Mouse (Mus musculus) neural tube, embryonic 12.5 days (tissue): ENCODE results near the gene Cfi. TPM values are rescaled to one million over a fixed set of nuclear protein-coding genes. Genes with fewer than 3 reads are reported as not detected.

ENCODE experiments used
- ATAC-seq: fragments of 200-750 bp; cut with Nextera tagmentation; 2 replicates; pipeline ENCODE4 v1.8.0; 2017; ENCODE audit warnings: low read depth, mild to moderate bottlenecking, moderate TSS enrichment, moderate library complexity; ENCODE audit not compliant: low FRiP score
- H3K27ac ChIP-seq: fragments of 300-500 bp; sonication (generic); 2 replicates; pipeline ENCODE4 v1.5.1; 2016
- H3K27me3 ChIP-seq: fragments of 300-500 bp; sonication (generic); replicated peaks from 2 replicates; pipeline ENCODE4 v1.6.1; 2016; ENCODE audit warnings: mild to moderate bottlenecking
- H3K36me3 ChIP-seq: fragments of 300-500 bp; sonication (generic); 2 replicates; pipeline ENCODE4 v1.6.1; 2016; ENCODE audit warnings: mild to moderate bottlenecking
- H3K4me1 ChIP-seq: fragments of 300-500 bp; sonication (generic); 2 replicates; pipeline ENCODE4 v1.6.1; 2016
- H3K4me2 ChIP-seq: fragments of 300-500 bp; sonication (generic); replicated peaks from 2 replicates; pipeline ENCODE4 v1.6.1; 2016; ENCODE audit warnings: mild to moderate bottlenecking
- H3K4me3 ChIP-seq: fragments of 300-500 bp; sonication (generic); 2 replicates; pipeline ENCODE4 v1.5.1; 2016
- H3K9ac ChIP-seq: fragments of 300-500 bp; sonication (generic); 2 replicates; pipeline ENCODE4 v1.6.1; 2016; ENCODE audit warnings: mild to moderate bottlenecking
- H3K9me3 ChIP-seq: fragments of 300-500 bp; sonication (generic); 2 replicates; pipeline ENCODE4 v1.6.1; 2016; ENCODE audit warnings: mild to moderate bottlenecking
- WGBS: fragments of 180-500 bp; shearing (Covaris S2); methylation state at CpG from one replicate; pipeline ENCODE4 v1.1.7; 2016; 5-methylcytosine and 5-hydroxymethylcytosine counted together
- polyA plus RNA-seq: library from polyadenylated mRNA; unstranded; fragments of >200 nt; fragmentation: Nextera tagmentation; extraction: Ambion mirVana; gene quantifications from 2 replicates; pipeline ENCODE4 v1.2.1, GENCODE M21; 2016

The Cfi gene
- polyA plus RNA-seq, 1 experiment from 2014 or later, result 0.32 TPM

DNA sequence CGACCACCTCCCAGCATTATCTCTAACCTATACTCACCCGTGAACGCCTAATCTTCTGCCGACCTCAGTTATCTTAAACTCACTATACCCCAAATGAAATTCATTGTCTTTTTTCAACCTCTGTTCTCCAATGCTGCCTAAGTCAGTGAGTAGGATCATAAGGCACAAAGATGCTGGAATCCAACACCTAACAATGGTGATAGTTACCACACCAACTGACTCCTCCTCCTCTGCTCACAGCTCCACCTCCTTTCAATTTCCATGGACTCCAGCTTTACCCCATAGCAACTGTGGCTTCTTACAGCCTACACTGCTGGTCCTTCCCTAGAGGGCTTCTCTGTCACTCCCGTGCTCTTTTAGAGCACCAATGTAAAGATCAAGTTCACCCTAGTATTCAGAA is 8.0 kb upstream of the Cfi start:
- Histone ChIP-seq H3K9me3 (no peaks in the 10 kb centered on the region), H3K36me3 (peaks cover 35% of the 10 kb centered on the region), H3K4me3 (no peak overlapping the region), H3K9ac (no peak overlapping the region), H3K4me1 (peaks cover 10% of the 10 kb centered on the region), H3K4me2 (no peak overlapping the region), H3K27me3 (no peaks in the 10 kb centered on the region), H3K27ac (no peak overlapping the region)
- 95% methylated on average over 5 of the region's 5 CpGs for WGBS
- no peak for ATAC-seq

DNA sequence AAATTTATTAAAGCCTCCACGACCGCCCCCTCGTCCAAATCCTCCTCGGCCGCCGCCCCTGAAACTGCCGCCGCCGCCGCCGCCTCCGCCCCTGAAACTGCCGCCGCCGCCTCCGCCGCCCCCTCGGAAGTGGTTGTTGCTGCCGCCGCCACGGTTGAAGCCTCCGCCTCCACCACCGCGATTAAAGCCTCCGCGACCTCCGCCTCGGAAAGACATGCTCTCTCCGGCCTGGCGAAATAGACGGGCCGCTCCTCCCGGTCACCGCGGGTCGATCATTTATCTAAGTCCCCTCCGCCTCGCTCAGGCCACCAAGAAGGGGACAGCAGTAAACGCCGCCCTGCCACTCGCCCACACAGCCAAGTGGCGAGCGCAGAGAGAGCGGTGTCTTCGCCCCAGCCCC is 5.1 kb upstream of the Cfi start:
- ATAC-seq, result no peak
- H3K4me1 ChIP-seq, result peaks cover 10% of the 10 kb centered on the region
- H3K36me3 ChIP-seq, result peaks cover 17% of the 10 kb centered on the region
- 0 out of 2 replicates have a peak overlapping the region, but pooled peaks have one; percentile 37 for H3K27ac ChIP-seq
- under 1% methylated on average over 45 of the region's 45 CpGs for WGBS
- H3K9me3 ChIP-seq, result no peaks in the 10 kb centered on the region
- H3K9ac ChIP-seq, result peak overlapping the region; percentile 67
- H3K4me3 ChIP-seq, result peak overlapping the region; percentile 77
- peak overlapping the region; percentile 70 for H3K4me2 ChIP-seq
- no peaks in the 10 kb centered on the region for H3K27me3 ChIP-seq

DNA sequence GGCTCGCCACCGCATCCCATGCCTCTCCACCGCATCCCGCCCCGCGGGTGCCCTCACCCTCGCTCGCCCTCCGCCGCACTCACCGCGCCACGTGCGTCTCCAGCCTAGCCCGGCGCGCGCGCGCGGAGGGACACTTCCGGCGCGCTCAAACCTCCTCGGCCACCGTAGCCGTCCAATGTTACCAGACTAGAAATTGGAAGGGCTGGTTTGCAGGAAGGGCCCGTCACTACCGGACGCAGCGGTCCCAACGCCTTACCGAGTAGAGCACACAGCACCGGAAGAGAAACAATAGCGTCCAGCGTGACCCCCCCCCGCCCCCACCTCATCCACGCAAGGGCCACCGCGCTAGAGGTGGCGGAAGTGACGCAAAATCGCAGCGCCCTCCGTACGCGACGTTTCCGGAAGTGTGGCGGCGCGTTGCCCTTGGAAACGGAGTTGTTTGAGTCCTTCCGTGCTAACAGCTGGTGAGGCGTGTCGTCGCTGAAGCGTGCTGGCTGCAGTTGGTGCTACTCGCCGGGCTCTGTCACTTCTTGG is 4.6 kb upstream of the Cfi start, which contains the start of gene Gar1:
Gene Gar1 (minus strand): TSS at position 362 of the 534 bp plus-strand sequence.
- H3K27me3 ChIP-seq, result no peaks in the 10 kb centered on the region
- peak within 1 kb of the TSS; percentile 70 for H3K4me2 ChIP-seq
- peaks cover 10% of the 10 kb centered on the region for H3K4me1 ChIP-seq
- peaks cover 12% of the 10 kb centered on the region for H3K36me3 ChIP-seq
- peak within 1 kb of the TSS; percentile 37; the same call in 1 of the 2 replicates for H3K27ac ChIP-seq
- peak; percentile 95 for ATAC-seq
- H3K9me3 ChIP-seq, result no peaks in the 10 kb centered on the region
- peak within 1 kb of the TSS; percentile 77 for H3K4me3 ChIP-seq
- H3K9ac ChIP-seq, result peak within 1 kb of the TSS; percentile 67
- WGBS, result under 1% methylated on average over 60 of the region's 60 CpGs

DNA sequence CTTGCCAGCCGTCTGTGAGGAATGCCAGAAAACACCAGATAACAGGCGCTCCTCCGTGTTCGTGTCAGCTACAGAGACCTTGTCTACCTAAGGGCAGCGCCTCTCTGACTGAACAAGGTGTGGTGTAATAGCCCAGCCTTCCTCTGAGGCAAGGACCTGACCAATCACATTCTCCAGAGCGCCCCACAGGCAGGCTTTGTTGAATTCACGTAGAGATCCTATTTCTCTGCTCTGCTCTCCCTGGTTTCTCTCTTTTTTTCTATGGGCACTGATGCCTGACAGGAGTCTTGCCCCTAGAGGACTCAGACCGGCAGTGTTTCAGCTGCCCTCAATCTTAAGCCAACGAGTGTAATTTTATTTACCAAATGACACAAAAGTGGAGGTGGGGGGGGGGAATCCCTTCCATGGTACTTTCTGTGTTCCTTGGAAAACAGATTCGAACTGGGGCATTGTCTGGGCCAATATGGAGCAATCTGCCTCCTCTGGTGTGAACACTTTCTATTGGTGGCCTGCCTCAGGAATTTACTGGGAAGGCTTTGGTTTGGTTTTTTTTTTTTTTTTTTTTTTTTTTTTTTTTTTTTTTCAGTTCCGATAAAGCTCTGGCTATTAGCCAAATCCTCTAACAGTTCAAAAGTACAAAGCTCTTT is 490 bp downstream of the Cfi start:
- no peaks in the 10 kb centered on the region for H3K9me3 ChIP-seq
- no peak overlapping the region for H3K9ac ChIP-seq
- 23% methylated on average over 11 of the region's 11 CpGs for WGBS
- H3K4me3 ChIP-seq, result no peak overlapping the region
- no peak for ATAC-seq
- H3K4me1 ChIP-seq, result no peaks in the 10 kb centered on the region
- H3K4me2 ChIP-seq, result no peak overlapping the region
- H3K27me3 ChIP-seq, result no peaks in the 10 kb centered on the region
- H3K36me3 ChIP-seq, result no peaks in the 10 kb centered on the region
- H3K27ac ChIP-seq, result no peak overlapping the region

DNA sequence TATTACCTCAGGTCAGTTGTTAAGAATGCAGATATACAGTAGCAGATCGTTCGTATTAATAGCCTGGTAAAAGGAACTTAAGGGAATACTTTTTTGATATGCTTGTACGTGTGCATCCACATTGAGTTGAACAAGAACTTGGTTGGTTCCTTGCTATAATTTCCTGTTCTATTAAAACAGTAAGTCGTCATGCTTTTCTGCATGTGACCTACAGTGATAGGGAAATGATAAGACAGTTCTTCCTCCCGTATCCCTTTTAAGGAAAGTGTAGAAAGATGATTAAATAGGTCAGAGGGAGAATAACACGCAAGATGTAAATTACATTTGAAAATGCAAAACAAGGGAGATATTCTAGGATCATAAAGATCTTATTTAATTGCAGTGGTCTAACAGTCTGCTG is 1.3 kb downstream of the Cfi start:
- Histone ChIP-seq H3K27ac (no peak overlapping the region), H3K9me3 (no peaks in the 10 kb centered on the region), H3K9ac (no peak overlapping the region), H3K4me1 (no peaks in the 10 kb centered on the region), H3K4me3 (no peak overlapping the region), H3K4me2 (no peak overlapping the region), H3K36me3 (no peaks in the 10 kb centered on the region), H3K27me3 (no peaks in the 10 kb centered on the region)
- WGBS, result 91% methylated on average over 6 of the region's 6 CpGs
- ATAC-seq, result no peak

DNA sequence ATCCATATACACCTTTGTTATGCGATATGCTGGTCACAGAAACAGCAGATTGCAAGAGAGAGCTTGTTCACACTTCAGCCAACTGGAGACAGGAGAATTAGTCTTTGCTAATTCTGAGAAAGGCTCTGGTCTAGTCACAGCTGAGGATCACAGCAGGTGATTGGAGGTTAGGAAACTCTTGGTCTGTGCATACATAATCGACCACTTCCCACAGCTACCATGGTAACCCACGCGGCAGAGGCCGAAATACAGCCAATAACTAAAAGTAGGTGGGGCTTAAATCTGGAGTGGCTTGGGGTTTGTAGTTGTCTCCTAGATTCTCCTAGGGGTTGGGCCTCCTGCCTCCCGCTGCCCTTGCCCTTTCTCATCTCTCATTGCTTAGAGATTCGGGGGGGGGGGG is 2.3 kb downstream of the Cfi start:
- WGBS, result 50% methylated on average over 7 of the region's 7 CpGs
- Histone ChIP-seq H3K27me3 (no peaks in the 10 kb centered on the region), H3K4me1 (no peaks in the 10 kb centered on the region), H3K27ac (no peak overlapping the region), H3K4me2 (no peak overlapping the region), H3K36me3 (no peaks in the 10 kb centered on the region), H3K9me3 (no peaks in the 10 kb centered on the region), H3K9ac (no peak overlapping the region), H3K4me3 (no peak overlapping the region)
- ATAC-seq, result no peak

DNA sequence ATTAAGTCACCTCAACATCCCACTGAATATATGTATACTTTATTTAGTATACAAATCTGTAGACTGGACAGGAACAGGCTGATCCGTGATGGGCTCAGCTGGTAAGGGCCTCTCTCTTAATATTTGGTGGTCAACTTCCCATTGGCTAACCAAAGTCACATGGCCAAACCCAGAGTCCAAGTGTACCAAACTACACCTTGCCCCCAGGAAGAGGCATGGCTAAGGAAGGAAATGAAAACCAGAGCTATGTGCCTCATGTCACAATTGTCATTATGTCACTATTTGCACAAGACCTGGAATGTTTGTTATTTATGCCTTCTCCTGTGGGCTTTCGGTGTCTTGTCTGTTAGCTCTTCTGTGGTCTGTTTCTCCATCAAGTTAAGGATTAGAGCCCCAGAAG is 10.2 kb downstream of the Cfi start:
- H3K9ac ChIP-seq, result no peak overlapping the region
- H3K4me1 ChIP-seq, result no peaks in the 10 kb centered on the region
- H3K27me3 ChIP-seq, result no peaks in the 10 kb centered on the region
- no peaks in the 10 kb centered on the region for H3K36me3 ChIP-seq
- no peak overlapping the region for H3K4me3 ChIP-seq
- no peak overlapping the region for H3K27ac ChIP-seq
- ATAC-seq, result no peak
- no peaks in the 10 kb centered on the region for H3K9me3 ChIP-seq
- no peak overlapping the region for H3K4me2 ChIP-seq
- 93% methylated on average over 2 of the region's 2 CpGs for WGBS

DNA sequence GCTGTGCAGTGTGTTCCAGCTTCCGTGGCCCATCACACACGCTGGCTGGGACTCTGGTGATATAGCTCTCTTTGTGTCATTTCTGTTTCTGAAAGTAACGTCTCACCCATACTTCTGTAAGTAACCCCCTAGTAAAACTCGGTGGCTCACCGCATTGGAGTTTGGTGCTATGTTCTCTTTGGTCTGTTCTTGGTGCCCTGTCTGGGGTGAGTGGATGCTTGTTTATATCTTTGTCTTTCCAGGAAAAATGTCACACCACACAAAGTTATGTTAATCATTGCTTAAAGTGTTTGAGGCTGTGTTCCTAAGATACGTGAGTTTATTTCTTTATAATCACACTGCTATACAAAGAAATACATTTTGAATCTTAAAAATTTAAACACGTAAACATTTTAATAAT is 11.2 kb downstream of the Cfi start:
- H3K4me2 ChIP-seq, result no peak overlapping the region
- no peak for ATAC-seq
- H3K27ac ChIP-seq, result no peak overlapping the region
- 85% methylated on average over 7 of the region's 7 CpGs for WGBS
- no peaks in the 10 kb centered on the region for H3K4me1 ChIP-seq
- H3K27me3 ChIP-seq, result no peaks in the 10 kb centered on the region
- no peak overlapping the region for H3K9ac ChIP-seq
- no peak overlapping the region for H3K4me3 ChIP-seq
- H3K9me3 ChIP-seq, result no peaks in the 10 kb centered on the region
- H3K36me3 ChIP-seq, result no peaks in the 10 kb centered on the region

DNA sequence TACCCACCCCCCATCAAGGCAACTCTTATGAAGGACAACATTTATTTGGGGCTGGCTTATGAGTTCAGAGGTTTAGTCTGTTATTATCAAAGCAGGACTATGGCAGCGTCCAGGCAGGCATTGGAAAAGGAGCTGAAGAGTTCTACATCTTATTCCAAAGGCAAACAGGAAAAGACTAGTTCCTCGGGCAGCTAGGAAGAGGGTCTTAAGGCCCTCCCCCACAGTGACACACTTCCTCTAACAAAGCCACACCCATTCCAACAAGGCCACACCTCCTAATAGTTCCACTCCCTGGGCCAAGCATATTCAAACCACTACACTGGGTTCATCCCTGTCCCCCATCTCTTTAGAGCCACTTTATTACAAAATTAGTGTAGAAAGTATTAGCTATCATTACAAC is 26.9 kb downstream of the Cfi start:
- no peak for ATAC-seq
- Histone ChIP-seq H3K4me2 (no peak overlapping the region), H3K27me3 (no peaks in the 10 kb centered on the region), H3K9me3 (peaks cover 4% of the 10 kb centered on the region; the same call in 1 of the 2 replicates), H3K9ac (no peak overlapping the region), H3K27ac (no peak overlapping the region), H3K36me3 (no peaks in the 10 kb centered on the region), H3K4me1 (no peaks in the 10 kb centered on the region), H3K4me3 (no peak overlapping the region)
- WGBS, result 82% methylated on average over 2 of the region's 2 CpGs

DNA sequence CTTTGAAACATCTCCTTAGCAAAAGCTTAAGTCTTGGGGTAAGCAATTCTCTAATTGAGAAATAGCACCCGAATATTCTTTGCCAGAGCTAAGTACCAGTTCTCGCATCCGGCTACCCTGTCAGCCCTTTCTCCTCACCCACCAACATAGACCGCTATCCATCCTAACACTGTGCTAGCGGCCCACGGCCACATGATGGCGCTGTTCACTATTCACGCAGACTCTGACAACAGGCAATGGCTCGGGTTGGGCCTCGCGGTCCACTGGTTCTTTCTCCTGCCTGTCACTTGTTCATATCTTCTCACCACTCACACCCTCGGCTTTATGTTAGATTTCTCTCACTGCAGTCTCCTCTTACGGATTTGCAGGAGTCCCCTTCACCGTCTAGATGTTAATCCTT is 28.0 kb downstream of the Cfi start:
- 56% methylated on average over 14 of the region's 14 CpGs for WGBS
- no peak for ATAC-seq
- Histone ChIP-seq H3K9me3 (no peaks in the 10 kb centered on the region), H3K27me3 (no peaks in the 10 kb centered on the region), H3K4me1 (no peaks in the 10 kb centered on the region), H3K4me2 (no peak overlapping the region), H3K4me3 (no peak overlapping the region), H3K9ac (no peak overlapping the region), H3K36me3 (no peaks in the 10 kb centered on the region), H3K27ac (no peak overlapping the region)

DNA sequence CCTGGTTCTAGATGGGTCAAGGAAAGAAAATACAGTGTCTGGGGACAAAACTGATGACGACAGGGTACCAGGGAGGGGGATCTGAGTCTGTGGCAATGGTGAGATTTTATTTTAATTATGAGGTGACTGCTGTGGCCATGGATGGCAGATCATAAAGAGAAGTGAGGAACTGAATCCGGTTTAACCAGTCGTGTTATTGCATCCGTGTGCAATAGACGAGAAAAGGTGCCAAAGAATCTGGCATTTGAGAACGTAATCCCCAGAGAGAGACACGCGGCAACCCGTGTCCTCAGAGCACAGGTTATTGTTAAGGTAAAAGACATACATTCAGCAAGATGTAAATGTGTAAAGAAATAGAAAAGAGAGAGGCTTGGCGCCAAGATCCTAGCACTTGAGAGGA is 41.6 kb downstream of the Cfi start:
- Histone ChIP-seq H3K9ac (no peak overlapping the region), H3K9me3 (no peaks in the 10 kb centered on the region), H3K4me2 (no peak overlapping the region), H3K4me3 (no peak overlapping the region), H3K4me1 (peaks cover 8% of the 10 kb centered on the region), H3K27me3 (no peaks in the 10 kb centered on the region), H3K36me3 (no peaks in the 10 kb centered on the region), H3K27ac (no peak overlapping the region)
- WGBS, result 92% methylated on average over 10 of the region's 10 CpGs
- ATAC-seq, result no peak

DNA sequence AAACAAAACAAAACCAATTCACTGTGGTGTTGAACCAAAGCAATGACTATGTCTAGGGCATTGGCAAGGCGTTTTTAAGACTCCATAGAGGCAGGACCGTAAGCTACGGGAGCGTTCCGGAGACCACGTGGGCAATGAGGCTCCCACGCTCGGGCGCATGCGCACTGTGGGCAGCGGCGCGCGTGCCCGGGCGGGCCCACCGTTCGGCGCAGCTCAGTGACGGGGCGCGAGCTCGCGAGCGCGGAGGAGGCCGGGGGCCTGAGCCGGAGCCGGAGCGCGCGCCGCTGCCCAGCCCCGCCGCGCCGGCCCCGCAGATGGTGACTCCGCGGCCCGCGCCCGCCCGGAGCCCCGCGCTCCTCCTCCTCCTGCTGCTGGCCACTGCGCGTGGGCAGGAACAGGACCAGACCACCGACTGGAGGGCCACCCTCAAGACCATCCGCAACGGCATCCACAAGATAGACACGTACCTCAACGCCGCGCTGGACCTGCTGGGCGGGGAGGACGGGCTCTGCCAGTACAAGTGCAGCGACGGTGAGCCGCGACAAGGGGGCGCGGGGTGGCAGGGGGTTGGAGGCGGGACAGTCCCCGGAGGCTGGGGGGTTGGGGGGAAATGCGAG is 42.8 kb downstream of the Cfi start, which contains the start of gene Pla2g12a:
Gene Pla2g12a (plus strand): TSS at position 202 of the 617 bp plus-strand sequence.
- WGBS, result under 1% methylated on average over 66 of the region's 66 CpGs
- Histone ChIP-seq H3K27me3 (no peaks in the 10 kb centered on the region), H3K36me3 (no peaks in the 10 kb centered on the region), H3K9me3 (no peaks in the 10 kb centered on the region), H3K9ac (peak within 1 kb of the TSS; percentile 78), H3K27ac (peak within 1 kb of the TSS; percentile 37; the same call in 1 of the 2 replicates), H3K4me3 (peak within 1 kb of the TSS; percentile 61), H3K4me2 (peak within 1 kb of the TSS; percentile 93), H3K4me1 (peaks cover 8% of the 10 kb centered on the region)
- peak; percentile 95 for ATAC-seq
